Mouse (Mus musculus): Measurements from ENCODE around the gene Ccdc70. TPM values are rescaled to one million over a fixed set of nuclear protein-coding genes. Genes with fewer than 3 reads are reported as not detected.
"Not testable (repeated sequence)": the region's sequence is repeated elsewhere in the genome, so short reads cannot be mapped to it uniquely, and the experiment has no call there.

Gene Ccdc70
- total RNA-seq (2021) = not detected

DNA sequence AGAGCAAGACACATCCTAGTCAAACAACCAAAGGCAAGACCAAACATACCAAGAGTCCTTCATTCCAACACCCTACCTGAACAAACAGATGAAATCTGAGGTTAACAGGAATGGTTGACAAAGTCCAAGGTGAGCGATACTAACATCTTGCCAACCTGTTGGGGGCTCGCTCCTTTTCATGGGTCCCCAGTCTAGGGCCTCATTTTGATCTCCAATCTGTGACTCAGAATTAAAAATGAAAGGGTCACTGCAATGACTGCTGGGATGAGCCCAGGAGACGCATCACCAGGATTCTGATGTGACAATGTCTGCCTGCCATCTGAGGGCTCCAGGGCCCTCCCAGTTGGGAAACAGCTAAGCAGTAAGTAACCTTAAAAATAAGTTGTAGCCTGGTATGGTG lies at the start of gene Ccdc70:
Ccdc70 (plus strand) TSS at position 301 of the 400 bp plus-strand sequence.
- DNase-seq (ENCODE audit: low spot score) = no peak
- intact Hi-C loops (cut with DNase I) = no loop called here

DNA sequence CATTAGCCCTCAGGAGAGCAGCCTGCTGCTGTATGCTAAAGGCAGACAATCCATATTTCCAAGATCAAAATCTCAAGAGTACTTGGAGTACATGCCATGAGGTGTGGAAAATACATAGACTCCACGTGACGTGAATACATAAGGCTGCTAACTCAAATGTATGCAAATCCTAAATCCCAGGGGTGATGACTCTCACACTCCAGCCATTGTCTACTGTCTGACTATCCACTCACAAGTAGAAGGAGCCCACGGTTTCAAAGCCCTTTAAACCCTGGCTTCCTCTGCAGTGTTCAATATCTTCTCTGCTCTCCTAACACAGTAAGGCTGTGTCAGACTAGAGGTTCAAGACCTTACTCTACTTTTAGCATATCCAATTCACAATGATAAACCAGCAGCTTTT lies 38.8 kb upstream of the Ccdc70 start:
- intact Hi-C loops (cut with DNase I); DNase-seq (ENCODE audit: low spot score): not testable (repeated sequence)

DNA sequence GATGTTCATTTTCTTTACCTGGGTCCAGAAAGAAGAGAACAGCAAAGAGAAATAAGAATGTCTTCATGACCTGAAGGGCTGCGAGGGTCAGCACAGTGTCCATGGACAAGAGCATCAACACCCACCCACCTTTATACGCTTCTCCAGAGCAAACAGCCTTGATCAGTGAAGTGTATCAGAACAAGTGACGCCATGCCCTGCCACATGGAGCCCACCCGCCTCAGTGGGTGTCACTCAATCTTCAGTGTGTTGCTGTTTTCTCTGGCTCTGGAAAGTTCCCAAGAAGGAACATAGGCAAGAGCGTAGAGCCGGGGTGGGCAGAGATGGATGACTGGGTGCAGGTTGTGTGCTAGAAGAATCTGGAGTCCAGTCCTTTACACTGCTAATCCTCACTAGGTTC lies 37.0 kb upstream of the Ccdc70 start, which contains the start of gene Defb15:
Defb15 (minus strand) TSS at position 101 of the 400 bp plus-strand sequence.
- intact Hi-C loops (cut with DNase I) = no loop called here
- no peak for DNase-seq (ENCODE audit: low spot score)

DNA sequence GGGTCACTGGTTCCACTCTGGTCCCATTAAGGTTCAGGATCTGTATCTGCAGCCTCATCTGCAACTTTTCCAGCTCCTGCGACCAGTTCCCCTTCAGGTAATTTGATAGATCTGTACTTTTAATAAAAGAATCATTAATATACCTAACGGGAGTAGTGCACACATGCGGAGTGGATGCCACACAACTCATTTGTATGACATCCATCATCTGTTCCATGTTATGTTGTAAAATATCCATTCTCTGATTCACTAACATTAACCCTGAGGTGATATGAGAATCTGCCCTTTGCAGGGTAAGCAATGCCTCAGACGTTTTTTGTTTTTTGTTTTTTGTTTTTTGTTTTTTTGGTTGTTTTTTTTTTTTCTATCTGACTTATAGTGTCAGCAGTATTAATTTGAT lies 31.5 kb upstream of the Ccdc70 start, which contains the start of gene Defb35:
Defb35 (plus strand) TSS at position 301 of the 400 bp plus-strand sequence.
- intact Hi-C loops (cut with DNase I); DNase-seq (ENCODE audit: low spot score): not testable (repeated sequence)

DNA sequence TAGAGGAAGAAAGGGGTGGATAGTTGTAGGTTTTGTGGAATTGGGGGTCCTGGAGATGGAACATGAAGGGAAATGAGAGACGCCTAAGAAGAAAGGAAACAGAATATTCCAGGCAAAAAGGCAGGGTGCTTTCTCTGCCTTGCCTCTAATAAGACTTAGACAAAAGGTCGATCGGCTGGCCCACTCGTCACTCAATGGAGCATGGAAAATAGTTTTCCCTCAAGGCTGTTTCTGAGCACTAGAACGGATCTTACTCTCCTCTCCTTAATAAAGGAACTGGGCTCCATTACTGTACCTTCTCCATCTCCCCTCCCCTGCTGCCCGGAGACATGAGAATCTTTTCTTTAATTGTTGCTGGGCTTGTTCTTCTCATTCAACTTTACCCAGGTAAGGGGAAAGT lies 23.1 kb upstream of the Ccdc70 start, which contains the start of gene Defb13:
Defb13 (plus strand) TSS at position 301 of the 400 bp plus-strand sequence.
- intact Hi-C loops (cut with DNase I) = no loop called here

DNA sequence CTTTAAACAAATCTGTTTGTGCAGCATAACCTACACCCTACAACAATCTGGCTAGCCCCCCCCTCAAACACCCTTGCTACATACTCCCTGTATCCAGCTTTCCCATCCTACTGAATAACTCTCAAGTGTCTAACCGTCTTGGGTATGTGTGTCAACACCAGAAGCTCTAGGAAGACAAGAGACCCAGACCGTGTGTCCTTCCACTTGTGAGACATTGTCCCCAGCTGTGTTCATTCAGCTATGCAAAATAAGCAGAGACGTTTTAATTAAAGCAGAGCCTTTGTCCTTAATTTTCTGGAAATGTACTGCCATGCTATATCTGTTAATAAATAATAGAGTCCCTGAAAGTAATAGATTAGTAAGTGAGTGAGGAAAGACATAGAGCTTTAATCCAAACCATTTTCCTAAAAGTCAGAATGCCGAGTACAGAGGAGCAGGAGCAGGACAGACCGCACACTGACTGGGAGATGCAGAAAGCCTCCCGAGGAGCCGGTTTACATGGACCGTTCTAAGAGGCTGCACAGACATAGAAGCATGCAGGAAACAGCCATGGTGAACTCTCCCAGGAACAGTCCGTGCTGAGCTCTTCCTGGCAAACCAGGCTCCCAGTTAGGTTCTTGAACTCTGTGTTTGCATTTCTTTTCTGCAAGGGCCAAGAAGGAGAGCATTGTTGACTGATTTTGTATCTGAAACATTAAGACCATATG lies 22.1 kb upstream of the Ccdc70 start:
- intact Hi-C loops (cut with DNase I) = no loop called here
- no peak for DNase-seq (ENCODE audit: low spot score)

More for the DNA sequence above, 23.1 kb upstream of the Ccdc70 start, which contains the start of gene Defb13:
- DNase-seq (ENCODE audit: low spot score) = no peak

DNA sequence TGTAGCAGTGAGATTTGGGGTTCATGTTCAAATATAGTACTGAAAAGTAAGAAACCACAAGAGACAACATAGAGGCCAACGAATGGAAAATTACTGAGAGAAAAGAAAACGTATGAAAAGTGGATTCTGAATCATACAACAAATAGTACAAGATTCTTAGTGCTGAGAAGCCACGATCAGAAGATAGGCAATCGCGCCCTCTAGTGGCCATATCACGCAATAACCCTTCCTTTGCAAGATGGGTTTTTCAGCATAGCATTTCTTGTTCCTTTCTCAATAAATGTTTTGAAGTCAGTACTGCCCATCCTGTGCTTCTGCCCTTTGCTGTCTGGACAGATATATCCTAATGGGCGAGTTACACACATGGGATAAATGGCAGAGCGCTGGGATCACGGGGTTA lies 14.3 kb upstream of the Ccdc70 start:
- DNase-seq (ENCODE audit: low spot score) = no peak
- intact Hi-C loops (cut with DNase I) = no loop called here

DNA sequence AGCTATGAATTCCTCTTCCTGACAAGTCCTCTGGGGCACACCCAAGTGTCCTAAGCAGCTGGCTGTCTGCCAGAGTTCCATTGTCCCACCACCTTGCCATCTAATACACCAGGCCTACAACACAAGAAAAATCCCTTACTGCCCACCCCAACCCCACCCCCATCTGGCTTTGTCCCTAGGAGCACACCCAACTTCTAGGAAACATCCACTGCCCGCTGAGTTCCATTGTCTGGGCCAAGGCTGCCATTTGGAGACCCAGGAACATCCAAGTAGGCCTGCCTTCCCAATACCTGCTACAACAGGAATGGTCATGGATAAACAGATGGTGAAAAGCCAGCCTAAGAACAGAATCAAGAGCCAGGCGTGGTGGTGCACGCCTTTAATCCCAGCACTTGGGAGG lies 13.2 kb upstream of the Ccdc70 start:
- intact Hi-C loops (cut with DNase I) = no loop called here
- DNase-seq (ENCODE audit: low spot score) = no peak

DNA sequence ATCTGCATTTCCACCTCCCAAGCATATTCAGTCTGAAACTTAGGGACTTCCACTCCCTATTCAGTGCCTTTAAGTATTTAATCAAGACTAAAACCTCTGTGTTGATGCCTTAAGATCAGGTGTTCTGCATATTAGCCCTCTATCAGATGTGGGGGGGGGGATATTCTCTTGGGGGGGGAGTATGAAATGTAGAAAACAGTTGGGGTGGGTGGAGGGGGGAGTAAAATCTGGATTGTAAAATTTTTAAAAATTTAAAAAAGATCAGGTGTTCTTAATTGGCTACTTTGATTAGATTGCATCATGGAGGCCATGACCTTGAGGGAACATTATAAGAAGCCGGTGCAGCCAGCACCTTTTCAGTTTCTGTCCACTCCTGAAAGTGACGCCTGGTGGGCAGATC lies 11.2 kb upstream of the Ccdc70 start, which contains the start of gene Fam90a1a:
Fam90a1a (plus strand) TSS at position 301 of the 400 bp plus-strand sequence.
- DNase-seq (ENCODE audit: low spot score) = no peak
- intact Hi-C loops (cut with DNase I) = no loop called here

DNA sequence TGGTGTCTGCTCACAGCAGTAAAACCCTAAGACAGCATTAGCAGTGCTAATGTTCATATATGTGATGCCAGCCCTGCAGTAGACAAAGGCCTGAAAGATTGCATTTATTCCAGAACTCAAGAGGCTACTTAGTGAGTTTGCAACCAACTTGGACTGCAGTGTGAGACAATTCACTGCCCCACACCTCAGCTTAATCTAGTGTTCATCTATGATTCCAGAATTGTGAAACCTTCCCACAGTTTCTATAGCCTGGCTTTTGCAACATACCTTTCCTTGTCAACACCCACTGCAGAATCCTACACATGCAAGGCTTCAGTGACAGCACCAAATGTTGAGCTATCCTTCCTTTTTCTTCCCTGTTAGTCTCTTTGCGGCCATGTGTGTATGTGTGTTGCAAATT lies 2.9 kb upstream of the Ccdc70 start:
- DNase-seq (ENCODE audit: low spot score) = no peak
- intact Hi-C loops (cut with DNase I) = no loop called here

DNA sequence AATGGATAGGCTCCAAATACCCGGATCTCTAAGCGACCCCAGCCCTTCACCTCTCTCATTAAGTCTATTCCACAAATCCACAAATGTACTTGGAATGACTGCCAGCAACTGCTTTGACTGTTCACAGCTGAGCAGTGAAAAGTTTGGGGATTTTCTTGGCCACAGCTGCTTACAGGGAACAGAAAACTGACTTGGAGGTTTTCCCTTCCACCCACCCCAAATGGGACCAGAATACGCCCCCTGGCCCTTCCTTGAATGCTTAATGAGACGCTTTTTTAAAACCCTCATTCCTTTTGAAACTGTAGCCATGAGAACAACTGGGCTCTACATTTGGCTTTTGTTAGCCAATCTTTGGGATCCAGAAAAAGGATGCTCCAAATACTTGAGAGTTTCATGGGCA lies 8.6 kb downstream of the Ccdc70 start:
- intact Hi-C loops (cut with DNase I) = no loop called here
- no peak for DNase-seq (ENCODE audit: low spot score)

DNA sequence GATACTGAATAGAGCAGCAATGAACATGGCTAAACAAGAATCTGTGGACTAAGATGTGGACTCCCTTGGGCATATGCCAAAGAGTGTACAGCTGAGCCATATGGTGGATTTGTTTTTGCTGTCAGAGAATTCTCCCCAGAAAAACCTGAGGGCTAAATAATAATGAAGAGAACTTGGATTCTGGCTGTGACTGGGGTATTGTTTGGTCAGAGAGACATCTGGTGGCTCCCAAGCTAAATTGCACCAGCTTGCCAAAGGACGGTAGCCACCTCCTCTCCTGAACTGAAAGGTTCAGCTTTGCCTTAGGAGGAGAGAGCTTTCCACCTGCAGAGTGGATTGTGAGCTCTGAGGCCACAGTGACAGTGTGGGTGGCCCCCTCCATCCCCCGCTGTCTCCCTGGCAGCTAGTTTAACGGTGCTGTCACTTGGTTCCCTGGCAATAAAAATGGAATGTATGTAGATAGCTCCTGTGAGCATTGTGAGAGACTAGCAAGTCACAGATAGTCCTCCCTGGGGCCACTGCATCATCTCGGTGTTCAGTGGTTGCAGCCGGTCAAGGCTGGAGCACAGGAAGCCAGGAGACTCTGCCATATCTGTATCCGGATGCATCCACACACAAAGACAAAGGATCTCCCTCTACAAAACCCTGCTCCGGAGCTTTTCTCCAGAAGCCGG lies 12.2 kb downstream of the Ccdc70 start:
- intact Hi-C loops (cut with DNase I) = no loop called here
- DNase-seq (ENCODE audit: low spot score) = no peak

DNA sequence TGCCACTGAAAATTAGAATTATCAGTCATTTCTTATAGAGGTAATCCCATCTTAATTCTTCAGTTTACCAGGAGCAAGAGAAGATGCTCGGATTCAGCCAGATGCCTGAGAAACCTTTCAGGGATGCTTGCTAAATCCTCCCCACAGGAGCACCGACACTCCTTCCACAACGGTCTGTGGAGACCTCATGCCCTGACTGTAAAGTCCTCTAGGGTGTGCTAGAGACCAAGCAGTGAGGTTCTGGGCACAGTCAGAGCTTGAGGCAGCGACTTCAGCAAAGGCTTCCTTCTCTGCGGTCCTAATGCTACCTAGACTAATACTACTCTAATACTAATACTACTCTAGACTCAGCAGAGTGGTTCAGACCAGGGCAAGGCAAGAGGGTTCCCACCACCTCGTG lies 22.6 kb downstream of the Ccdc70 start:
- DNase-seq (ENCODE audit: low spot score) = no peak
- intact Hi-C loops (cut with DNase I) = loop anchor here (5.0 to 10.0 kb wide), 4 partner anchors 55 to 393 kb away; partner anchors contain the start of gene Nek3

DNA sequence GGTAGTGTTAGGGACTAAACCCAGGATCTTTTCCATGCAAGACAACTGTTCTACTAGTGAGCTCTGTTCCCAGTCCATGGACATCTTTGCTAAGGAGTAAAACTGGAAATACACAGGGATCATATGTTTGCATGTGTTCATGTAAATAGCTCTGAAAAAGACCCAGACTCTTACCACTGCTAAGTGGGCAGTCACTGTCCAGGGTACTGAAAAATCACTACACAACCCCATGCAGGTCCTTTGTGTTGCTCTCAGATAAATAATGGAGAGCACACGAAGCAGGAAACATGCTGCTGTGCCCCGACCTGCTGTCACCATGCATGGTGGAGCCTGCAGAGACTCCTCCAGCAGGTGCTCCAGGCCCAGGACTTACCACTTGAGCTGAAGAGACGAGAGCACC lies 25.6 kb downstream of the Ccdc70 start:
- intact Hi-C loops (cut with DNase I) = loop anchor here (10.0 kb wide), 2 partner anchors 100 to 390 kb away; no protein-coding TSS in a partner anchor
- DNase-seq (ENCODE audit: low spot score) = no peak

DNA sequence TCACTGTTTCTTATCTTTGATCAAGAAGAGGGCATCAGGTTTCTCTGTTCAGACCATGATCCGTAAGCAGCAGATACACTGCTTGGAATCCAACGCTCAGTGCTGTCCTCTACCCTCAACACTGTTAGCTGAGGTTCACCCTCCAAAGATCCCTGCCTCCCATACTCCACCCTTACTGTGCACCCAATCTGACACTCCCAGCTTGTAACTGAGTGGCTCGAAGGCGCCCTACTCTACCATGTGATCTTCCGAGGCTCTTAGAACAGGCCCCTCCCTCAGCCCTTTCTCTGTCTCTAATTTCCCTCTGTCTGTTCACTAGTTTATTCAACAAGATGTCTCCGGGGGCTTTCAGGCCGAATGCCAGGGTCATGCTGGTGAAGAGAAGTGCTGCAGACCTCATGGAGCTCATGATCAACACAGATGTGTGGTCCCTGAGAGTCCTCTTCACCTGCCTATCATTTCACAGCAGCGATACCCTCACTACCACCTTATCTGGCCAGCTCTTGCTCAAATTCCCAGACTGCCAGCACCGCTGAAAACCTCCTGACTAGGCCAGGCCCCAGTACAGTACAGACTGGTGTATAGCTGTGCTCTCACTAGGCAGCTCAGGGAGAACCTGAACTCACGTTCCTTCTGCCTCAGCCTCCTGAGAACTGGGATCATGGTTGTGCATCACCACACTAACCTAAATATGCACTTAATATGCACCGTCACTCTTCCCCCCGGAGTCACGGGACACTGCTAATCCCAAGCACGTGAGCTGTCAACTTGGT lies 35.4 kb downstream of the Ccdc70 start:
- intact Hi-C loops (cut with DNase I) = no loop called here
- DNase-seq (ENCODE audit: low spot score) = no peak

DNA sequence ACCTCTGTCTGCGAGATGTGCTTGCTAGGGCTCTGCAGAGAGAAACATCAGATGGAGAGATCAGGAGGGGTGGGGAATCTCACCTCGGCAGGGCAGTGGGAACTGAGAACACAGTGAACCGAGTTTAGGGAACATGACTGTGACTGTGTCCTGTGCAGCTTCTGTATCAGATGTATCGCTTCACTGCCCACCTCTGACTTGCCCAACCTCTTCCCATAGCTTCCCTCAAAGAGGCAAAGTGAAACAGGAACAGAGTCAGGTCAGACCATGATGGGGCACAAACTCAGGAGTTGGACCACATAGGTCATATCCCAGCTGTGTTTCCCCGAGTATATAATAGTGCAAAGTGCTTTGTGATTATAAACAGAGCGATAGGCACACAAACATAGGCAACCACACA lies 36.8 kb downstream of the Ccdc70 start:
- intact Hi-C loops (cut with DNase I) = no loop called here
- DNase-seq (ENCODE audit: low spot score) = no peak

DNA sequence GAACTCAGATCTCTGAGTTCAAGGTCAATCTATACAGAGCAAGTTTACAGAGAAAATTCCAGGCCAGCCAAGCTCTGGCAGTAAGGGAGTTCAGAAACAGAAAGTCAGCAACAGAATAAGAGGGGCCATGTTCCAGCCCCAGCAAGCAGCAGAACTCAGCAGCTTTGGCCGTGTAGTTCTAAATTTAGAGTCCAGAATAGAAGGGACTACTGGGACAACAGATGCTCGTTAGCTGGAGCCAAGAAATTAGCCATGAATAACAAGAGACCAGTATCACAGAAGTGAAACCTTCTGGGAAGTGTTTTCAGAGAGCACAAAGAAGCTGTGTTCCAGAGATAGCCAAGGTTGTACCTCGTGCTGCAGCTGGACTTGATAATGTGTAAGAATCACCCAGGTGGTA lies 39.8 kb downstream of the Ccdc70 start:
- intact Hi-C loops (cut with DNase I) = no loop called here
- DNase-seq (ENCODE audit: low spot score) = no peak

DNA sequence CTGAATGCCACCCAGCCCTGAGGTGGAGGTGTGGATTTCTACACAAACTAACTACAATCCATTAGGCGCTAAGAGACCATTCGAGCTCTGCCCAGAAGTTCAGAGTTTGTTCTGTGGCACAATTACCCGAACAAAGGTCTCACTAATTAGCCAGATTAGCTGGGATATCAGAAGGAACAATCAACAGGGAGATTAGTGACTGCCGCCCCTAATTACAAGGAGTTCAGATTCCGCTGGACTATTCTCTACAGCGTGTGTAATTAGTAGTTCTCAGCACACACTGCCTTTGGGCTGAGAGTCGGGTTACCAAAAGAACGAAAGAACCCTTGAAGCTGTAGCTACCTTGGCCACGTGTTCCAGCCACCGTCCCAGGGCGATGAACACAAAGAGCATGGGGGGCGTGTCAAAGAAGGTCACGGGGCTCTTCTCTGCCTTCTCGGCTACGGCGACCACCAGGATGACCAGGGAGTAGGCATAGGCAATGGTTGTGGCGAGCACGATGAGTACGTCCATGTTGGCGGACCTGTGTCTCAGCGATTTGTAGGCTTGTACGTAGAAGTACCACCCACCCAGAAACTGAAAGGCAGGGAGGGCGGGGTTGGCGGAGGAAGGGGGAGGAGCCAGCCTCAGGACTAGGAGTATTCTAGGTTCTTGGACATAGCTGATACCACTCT lies 43.6 kb downstream of the Ccdc70 start:
- intact Hi-C loops (cut with DNase I) = no loop called here

DNA sequence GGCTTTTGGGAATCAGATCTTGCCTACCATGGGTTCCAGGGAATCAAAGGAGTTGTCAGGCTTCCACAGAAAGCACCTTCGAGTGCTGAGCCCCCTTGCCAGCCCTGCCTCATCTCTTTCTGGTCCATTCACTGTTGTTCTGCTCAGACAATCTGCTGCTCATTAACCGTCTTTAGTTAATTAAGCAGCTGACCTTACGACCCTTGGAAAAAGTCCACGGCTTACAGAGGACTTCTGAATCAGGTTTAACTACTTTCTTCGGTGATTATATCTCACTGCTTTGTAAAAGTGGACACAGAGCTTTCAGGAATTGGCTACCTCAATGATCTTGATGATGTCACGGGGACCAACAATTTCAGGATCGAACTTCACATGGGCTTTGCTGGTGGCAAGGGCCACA lies 48.2 kb downstream of the Ccdc70 start:
- DNase-seq (ENCODE audit: low spot score) = no peak
- intact Hi-C loops (cut with DNase I) = no loop called here

More for the DNA sequence above, 43.6 kb downstream of the Ccdc70 start:
- DNase-seq (ENCODE audit: low spot score) = no peak

DNA sequence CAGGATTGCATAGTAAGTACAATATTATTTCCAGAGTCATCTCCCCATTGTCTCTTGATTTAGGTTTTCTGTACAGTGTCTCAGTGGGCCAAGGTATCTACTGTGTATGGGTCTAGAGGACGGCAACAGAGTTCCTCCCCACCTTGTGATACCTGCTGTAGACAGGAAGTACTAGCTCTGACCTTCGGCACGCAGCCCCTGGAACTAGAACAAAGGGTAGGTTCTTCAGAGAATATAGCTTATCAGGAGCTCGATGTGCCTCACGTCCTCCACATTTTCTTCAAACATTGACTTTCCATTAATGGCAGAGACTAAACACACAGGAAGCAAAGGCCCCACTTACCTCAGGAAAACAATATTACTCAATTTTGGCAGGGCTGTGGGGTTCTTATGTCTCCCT lies 49.9 kb downstream of the Ccdc70 start:
- DNase-seq (ENCODE audit: low spot score) = no peak

More for the DNA sequence above, 49.9 kb downstream of the Ccdc70 start:
- intact Hi-C loops (cut with DNase I) = no loop called here

Measured in heart, postnatal 25 days (tissue).